Mouse (Mus musculus): ENCODE results near the gene Chchd6. TPM values are rescaled to one million over a fixed set of nuclear protein-coding genes. Genes with fewer than 3 reads are reported as not detected.

Chchd6 gene
- total RNA-seq, 1 experiment from 2014 or later = 25.8 TPM

- DNase-seq = peak; percentile 19
These were observed 142.3 kb downstream of the Chchd6 start for GRCm38 (mm10) chr6:89452976-89453674.

DNA sequence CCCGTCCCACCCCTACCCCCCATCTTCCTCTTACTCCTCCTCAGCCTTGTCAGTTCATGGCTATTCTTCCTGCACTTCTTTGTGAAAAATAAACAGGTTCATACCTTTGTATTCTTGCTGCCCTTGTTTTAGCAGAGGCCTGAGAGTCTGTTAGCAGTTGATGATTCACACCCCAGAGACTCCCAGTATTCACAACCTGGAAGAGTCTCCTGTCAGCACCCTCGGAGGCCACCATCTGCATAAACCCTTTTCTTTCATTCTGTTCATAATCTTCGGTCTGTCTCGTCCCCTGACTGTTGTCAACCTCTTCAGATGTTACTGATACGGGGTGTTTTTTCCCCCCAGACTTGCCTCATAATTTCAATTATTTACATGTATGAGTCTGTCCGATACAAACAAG is 143.1 kb downstream of the Chchd6 start:
- no peak for DNase-seq

- DNase-seq = no peak
These were observed 146.7 kb downstream of the Chchd6 start for GRCm38 (mm10) chr6:89448736-89449135.

DNA sequence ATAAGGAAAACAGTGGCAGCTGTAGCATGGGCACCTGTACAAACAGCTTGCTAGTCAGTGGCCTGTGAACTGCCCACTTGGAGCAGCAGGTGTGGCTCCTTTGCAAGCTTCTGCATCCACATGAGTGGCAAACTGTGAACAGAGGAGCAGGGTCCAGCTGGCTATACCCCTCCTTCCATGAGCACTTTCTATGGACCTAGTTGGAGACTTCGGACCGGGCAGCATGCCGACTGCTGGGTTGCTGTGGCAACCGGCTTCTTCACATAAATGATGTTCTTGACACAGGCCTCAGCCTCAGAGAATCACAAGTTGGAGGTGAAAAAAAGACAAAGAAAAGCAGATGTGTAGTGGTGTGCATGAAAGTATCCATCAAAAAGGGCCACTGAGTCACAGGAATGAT is 154.8 kb downstream of the Chchd6 start:
- no peak for DNase-seq

DNA sequence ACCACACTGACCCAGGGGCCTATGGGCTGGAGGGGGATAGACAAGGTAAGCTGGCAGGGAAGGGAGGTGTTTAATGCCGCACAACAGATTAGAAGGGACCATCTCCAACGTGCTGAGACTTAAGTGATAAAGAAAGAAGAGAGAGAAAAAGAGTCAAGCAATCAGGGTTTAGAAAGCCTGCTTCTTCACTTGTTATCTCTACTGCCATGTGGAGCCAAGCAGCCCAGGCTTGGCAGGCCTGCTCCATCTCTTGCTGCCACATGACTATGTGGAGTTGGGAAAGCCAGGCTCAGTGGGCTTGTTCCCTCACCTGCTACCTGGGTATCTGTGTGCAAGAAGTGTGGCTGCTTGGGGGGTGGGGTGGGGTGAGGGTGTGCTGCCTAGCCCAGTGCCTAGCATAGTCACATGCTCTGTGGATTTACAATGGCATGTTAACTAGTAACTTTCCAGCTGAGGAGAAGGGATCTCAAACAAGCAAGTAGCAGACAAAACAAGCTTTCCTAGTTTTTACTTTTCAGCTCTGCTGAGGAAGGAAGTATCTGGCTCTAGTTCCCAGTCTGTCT is 163.5 kb downstream of the Chchd6 start:
- no peak for DNase-seq

DNA sequence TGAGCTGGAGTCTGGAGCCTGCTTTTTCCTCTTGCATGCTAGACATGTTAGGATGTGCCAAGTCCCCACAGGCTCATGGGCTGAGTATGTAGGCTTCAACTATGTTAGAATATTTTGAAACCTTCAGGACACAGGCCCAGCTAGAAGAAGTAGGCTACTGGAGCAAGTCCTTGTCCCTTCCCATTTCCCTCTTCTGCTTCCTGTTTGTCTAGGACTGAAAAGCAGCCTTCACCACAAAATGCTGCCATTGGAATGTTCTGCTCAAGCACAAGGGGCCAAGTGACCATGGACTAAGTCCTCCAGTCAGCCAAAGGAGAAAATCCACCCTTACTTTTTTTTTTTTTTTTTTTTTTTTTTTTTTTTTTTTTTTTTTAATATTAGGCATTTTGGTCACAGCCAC is 164.7 kb downstream of the Chchd6 start:
- DNase-seq = no peak

DNA sequence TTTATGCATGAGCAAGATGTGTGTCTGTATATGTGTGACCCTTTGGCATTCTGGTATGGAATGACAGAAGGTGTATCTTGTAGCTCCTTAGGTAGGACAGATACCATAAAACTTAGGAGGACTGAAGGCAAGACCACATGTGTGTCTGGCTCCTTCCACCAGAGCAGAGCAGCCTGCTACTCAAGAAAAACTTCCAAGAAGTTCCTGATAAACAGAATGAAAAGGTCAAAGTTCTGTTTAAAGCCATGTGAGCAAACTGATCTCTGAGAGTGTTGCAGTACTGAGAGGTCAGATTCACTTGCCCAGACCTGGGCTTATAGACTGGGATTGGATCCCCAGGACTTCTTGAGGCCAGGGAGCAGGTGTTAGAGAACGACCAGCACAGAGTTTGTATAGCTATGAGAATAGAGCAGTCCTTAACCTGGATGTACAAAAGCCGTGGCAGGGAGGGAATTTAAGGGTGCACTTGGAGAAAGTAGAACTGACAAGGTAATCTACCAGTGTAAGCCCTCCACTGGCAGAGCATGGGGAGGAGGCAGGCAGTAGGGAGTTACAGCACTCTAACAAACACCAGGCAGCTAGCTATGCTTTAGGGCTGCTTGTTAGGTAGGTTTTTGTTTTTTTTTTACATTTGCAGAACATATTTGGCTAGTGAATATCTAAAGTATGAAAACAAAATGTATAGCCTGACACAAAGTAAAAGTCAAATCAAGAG is 166.6 kb downstream of the Chchd6 start:
- no peak for DNase-seq

GRCm38 (mm10) chr6:89424461-89424860 is 171.0 kb downstream of the Chchd6 start:
- DNase-seq = no peak

- no peak for DNase-seq
These were observed 172.8 kb downstream of the Chchd6 start for GRCm38 (mm10) chr6:89422621-89423020.

GRCm38 (mm10) chr6:89421922-89422321 is 173.5 kb downstream of the Chchd6 start:
- no peak for DNase-seq

- DNase-seq = no peak
These were observed 173.9 kb downstream of the Chchd6 start for GRCm38 (mm10) chr6:89421503-89421902.

DNA sequence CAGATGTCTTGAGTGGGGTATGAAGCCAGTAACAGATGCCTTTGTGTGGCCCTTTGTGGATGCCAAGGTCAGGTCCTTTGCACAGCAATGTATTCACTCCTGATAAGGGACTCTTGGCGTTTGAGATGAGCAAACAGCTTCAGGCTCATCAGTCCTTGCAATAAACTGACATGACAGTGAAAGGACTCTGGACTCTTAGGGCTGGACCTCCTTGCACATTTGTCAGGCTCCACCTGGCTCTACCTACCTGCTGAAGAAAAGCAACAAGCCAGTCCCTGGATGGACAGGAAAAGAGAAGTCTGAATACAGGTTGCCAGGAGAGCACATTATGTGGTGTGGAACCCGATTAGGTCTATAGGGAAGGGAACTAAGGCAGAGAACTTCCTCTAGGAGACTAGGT is 174.7 kb downstream of the Chchd6 start:
- no peak for DNase-seq

DNA sequence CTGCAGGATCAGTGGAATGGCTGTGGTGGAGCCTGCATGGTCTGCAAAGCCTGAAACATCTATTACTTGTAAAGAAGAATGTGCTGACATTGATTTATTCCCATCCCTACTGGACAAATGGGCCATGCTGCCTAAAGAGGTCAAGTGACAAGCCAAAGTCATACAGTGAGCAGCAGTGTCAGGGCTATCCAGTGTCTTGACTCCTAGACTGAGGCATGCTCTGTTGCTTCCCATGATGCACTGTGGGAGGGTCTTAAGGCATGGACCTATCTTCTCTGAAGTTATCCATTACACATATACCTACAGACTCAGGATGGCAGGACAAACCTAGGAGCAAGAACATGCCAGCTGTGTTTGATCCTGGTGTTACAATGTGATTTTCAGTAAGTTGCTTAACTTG is 175.3 kb downstream of the Chchd6 start:
- DNase-seq = no peak

- DNase-seq = no peak
These were observed 176.2 kb downstream of the Chchd6 start for GRCm38 (mm10) chr6:89419066-89419815.

DNA sequence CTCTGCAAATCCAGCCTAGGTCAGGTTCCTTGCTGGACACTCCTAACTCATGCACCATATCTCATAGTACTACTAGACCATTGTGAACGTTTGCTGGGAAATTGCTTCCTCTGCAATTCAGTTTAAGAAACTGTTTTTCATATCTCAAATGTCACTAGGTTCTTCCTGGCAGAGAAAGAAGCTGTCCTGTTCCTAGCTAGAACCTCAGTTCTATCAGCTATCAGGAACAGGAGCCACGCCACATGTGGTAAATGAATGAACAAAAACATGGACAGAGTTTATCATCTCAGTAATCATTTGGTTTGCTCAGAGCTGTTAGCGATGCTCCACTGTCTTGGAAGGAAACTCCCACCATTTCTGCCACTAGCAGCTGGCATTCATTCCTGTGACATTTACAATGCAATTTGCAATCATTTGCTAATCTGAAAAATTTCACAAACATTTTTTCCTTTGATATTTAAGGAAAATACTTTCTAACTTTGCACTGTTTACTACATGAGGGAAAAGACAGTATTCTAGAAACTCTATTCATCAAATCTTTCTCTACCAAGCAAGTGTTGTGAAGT is 179.3 kb downstream of the Chchd6 start:
- no peak for DNase-seq

DNA sequence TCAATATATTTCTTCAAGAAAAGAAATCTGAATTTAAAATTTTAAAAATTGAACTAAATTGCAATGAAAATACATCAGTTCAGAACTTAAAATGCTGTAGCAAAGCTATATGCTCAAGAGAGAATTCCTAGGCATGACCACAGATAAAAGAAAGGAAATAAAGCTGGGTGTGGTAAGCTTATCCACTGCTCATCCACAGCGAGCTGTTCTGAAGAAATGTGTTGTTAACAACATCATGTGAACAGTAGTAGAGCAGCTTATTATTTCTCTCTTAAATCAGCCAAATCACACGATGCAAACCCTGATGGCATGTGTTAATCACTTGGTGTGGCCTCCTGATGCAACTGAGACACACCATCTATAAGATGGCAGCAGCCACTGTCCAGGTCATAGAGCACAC is 180.4 kb downstream of the Chchd6 start:
- no peak for DNase-seq

- no peak for DNase-seq
These were observed 181.3 kb downstream of the Chchd6 start for GRCm38 (mm10) chr6:89414126-89414525.

DNA sequence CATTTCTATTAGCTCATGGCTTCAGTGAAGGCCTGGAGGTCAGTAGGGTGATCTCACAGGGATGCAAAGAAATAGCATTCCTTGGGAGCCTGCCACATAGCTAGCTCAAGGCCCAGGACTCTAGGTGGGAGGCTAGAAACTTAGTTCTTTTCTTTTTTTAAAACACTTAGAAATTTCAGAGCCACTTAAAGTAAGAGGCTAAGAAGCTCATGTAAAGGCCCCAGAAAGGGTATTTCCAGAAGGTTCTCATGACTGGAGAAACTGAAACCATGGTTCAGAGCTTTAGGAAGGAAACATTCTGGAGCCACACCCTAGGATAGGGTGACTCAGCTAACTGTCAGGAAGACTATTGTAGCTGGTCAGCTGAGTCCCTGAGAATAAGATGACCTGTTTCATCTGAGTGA is 182.0 kb downstream of the Chchd6 start:
- DNase-seq = no peak

DNA sequence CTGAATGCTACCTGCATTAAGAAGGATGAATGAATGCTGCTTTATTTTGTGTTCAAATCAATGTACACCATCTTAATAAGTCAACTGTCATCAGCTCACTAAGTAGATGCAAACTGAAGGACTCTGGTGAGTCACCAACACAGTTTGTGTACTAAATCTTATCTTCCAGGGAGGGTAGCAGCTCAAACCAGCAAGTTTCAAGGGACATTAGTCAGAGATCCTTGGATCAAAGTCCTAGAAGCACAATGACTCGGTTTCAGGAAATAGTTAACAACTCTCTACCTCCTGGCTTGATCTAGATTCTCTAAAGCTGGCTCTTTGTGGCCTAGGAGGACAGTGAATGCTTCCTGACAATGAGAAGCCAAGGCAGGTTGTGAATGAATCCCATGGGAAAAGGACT is 182.9 kb downstream of the Chchd6 start:
- DNase-seq = peak; percentile 22

DNA sequence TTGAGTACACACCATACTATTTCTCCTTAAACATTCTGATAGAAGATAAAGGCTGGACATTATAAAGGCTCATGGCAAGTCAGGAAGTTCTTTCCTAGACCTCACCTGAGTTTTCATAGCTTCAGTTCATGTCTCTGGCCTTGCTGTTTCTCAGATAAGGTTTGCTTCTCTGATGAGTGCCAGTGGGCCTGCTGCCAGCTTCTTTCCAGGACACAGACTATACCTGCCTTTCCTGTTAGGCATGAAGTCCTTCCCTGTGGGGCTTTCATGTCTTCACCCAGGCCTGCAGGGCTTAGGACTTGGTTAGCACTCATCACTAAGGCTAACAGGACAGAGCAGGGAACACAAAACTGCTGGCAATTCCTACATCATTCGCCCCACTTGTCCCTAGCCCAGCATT is 186.4 kb downstream of the Chchd6 start:
- DNase-seq = no peak

GRCm38 (mm10) chr6:89408259-89408658 is 187.2 kb downstream of the Chchd6 start:
- DNase-seq = peak; percentile 66

- DNase-seq = no peak
These were observed 188.1 kb downstream of the Chchd6 start for GRCm38 (mm10) chr6:89407247-89407889.

Measured in adrenal gland, postnatal 14 days (tissue).